Mouse (Mus musculus) stomach, embryonic 16.5 days (tissue): ENCODE measurements around the gene Cxcr6. TPM values are rescaled to one million over a fixed set of nuclear protein-coding genes. Genes with fewer than 3 reads are reported as not detected.

Experiments used
- ATAC-seq: fragments of 200-750 bp; cut with Nextera tagmentation; 2 replicates; pipeline ENCODE4 v1.8.0; 2017; ENCODE audit warnings: moderate number of reproducible peaks, moderate TSS enrichment; ENCODE audit not compliant: insufficient read depth, low FRiP score
- H3K27ac ChIP-seq: fragments of 300-500 bp; sonication (generic); 2 replicates; pipeline ENCODE4 v1.5.1; 2014; ENCODE audit warnings: low read length
- H3K27me3 ChIP-seq: fragments of 300-500 bp; sonication (generic); 2 replicates; pipeline ENCODE4 v1.6.1; 2014; ENCODE audit warnings: low read length, control low read depth, mixed read lengths; ENCODE audit not compliant: control insufficient read depth, insufficient read depth
- H3K36me3 ChIP-seq: fragments of 300-500 bp; sonication (generic); 2 replicates; pipeline ENCODE4 v1.6.1; 2014; ENCODE audit warnings: low read length; ENCODE audit not compliant: control insufficient read depth, insufficient read depth
- H3K4me1 ChIP-seq: fragments of 300-500 bp; sonication (generic); 2 replicates; pipeline ENCODE4 v1.6.1; 2014; ENCODE audit warnings: low read length, control low read depth, mixed read lengths; ENCODE audit not compliant: control insufficient read depth, insufficient read depth
- H3K4me2 ChIP-seq: fragments of 300-500 bp; sonication (generic); 2 replicates; pipeline ENCODE4 v1.6.1; 2014; ENCODE audit warnings: low read depth, low read length, mixed read lengths
- H3K4me3 ChIP-seq: fragments of 300-500 bp; sonication (generic); replicated peaks from 2 replicates; pipeline ENCODE4 v1.5.1; 2014; ENCODE audit warnings: mild to moderate bottlenecking, low read length
- H3K9ac ChIP-seq: fragments of 300-500 bp; sonication (generic); 2 replicates; pipeline ENCODE4 v1.6.1; 2014; ENCODE audit warnings: low read length
- H3K9me3 ChIP-seq: fragments of 300-500 bp; sonication (generic); replicated peaks from 2 replicates; pipeline ENCODE4 v1.6.1; 2016; ENCODE audit warnings: low read length, control low read depth; ENCODE audit not compliant: control insufficient read depth
- WGBS: fragments of 180-500 bp; shearing (Covaris S2); extraction: QIAGEN DNeasy Blood & Tissue Kit; methylation state at CpG from one replicate; pipeline ENCODE4 v1.1.7; 2014; 5-methylcytosine and 5-hydroxymethylcytosine counted together
- polyA plus RNA-seq: library from polyadenylated mRNA; unstranded; fragments of >200 nt; fragmentation: Nextera tagmentation; extraction: Ambion mirVana; gene quantifications from 2 replicates; pipeline ENCODE4 v1.2.1, GENCODE M21; 2015

Gene Cxcr6
- polyA plus RNA-seq, 1 experiment from 2014 or later: 1.0 TPM

DNA sequence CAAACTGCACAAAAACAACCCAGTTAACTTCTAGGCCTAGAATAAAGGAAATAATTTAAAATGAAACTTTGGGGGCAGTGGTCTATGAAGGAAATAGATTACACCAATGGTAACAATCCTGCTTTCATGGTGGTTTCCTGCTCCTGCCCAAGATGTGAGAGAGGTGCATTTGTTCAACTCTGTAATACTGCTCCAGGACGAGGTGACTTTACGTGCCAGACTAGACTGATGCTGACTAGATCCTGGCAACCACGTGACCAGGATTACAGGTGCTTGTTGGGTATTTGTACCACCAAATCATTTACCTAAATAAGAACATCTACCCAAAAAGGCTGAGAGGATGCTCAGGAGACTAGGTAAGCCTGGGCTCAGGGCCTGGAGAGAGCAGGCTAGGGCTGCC lies 5.6 kb downstream of the Cxcr6 start:
- H3K36me3 ChIP-seq: peaks cover 9% of the 10 kb centered on the region
- no peaks in the 10 kb centered on the region for H3K4me1 ChIP-seq
- no peak for ATAC-seq
- H3K9ac ChIP-seq: no peak overlapping the region
- H3K27ac ChIP-seq: no peak overlapping the region
- no peaks in the 10 kb centered on the region for H3K27me3 ChIP-seq
- no peak overlapping the region for H3K4me3 ChIP-seq
- no peak overlapping the region for H3K4me2 ChIP-seq
- 90% methylated on average over 3 of the region's 3 CpGs for WGBS
- no peaks in the 10 kb centered on the region for H3K9me3 ChIP-seq

DNA sequence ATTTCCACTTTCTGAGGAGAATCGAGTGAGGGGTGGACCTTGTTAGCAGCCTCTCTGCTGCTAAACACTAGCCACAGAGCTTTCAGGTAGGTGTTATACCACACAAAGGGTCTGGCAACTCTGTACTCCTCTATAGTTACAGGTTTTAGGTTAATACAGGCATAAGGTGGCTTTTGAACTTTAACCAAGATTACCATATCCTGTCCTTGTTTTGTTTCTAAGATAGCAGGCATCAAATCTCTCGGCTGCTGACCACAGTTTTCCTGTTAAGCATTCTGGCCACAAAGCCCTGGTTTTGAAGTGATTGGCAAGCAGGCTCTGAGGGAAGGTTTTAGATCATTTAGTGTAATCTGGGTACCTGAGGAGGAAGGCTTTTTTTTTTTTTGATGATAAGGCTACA lies 8.1 kb downstream of the Cxcr6 start:
- WGBS: 77% methylated on average over 2 of the region's 2 CpGs
- Histone ChIP-seq H3K4me3 (no peak overlapping the region), H3K9ac (no peak overlapping the region), H3K27ac (no peak overlapping the region), H3K27me3 (no peaks in the 10 kb centered on the region), H3K36me3 (peaks cover 20% of the 10 kb centered on the region), H3K9me3 (no peaks in the 10 kb centered on the region), H3K4me1 (no peaks in the 10 kb centered on the region), H3K4me2 (no peak overlapping the region)
- ATAC-seq: no peak

DNA sequence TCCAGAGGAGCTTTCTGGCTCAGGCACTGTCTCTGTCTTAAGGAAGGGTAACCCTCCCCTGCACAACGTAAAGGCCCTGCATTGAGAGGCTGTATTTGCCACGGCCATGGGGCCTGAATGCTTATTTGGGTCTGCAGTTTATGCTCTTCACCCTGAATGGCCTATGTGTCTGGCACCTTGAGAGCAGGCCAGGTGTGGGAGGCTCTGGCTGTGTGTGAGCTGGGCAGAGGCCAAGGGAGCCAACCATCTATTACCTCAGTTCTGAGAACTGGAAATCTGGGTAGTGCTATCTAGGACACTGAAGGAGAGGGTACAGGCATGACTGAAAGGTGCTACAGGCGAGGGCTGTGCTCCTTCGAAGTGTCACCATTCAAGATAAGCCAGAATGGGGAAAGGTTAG lies 8.5 kb downstream of the Cxcr6 start:
- H3K9me3 ChIP-seq: no peaks in the 10 kb centered on the region
- H3K27ac ChIP-seq: no peak overlapping the region
- WGBS: 88% methylated on average over 4 of the region's 4 CpGs
- no peak overlapping the region for H3K4me2 ChIP-seq
- H3K27me3 ChIP-seq: no peaks in the 10 kb centered on the region
- H3K4me3 ChIP-seq: no peak overlapping the region
- no peak overlapping the region for H3K9ac ChIP-seq
- no peak for ATAC-seq
- H3K4me1 ChIP-seq: no peaks in the 10 kb centered on the region
- H3K36me3 ChIP-seq: peaks cover 20% of the 10 kb centered on the region

DNA sequence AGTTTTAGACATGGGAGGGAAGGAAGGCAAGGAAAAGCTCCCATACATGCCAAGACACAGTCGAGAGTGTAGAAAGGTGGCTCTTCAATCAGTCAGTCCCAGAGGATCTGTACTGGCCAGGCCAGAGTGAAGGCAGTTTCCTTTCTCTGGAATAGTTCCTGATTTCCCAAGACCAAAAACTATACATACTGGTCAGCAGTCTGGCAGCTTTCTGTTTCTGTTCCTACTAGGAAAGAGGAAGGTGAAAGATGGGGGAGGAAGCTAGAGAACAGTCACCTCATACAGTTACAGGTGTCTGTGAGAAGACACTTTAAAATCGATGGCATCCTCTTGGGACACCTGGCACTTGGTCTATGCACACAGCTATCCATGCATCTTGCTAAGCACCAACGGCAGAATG lies 9.2 kb downstream of the Cxcr6 start:
- no peak for ATAC-seq
- WGBS: 88% methylated on average over 3 of the region's 3 CpGs
- H3K36me3 ChIP-seq: peaks cover 19% of the 10 kb centered on the region

DNA sequence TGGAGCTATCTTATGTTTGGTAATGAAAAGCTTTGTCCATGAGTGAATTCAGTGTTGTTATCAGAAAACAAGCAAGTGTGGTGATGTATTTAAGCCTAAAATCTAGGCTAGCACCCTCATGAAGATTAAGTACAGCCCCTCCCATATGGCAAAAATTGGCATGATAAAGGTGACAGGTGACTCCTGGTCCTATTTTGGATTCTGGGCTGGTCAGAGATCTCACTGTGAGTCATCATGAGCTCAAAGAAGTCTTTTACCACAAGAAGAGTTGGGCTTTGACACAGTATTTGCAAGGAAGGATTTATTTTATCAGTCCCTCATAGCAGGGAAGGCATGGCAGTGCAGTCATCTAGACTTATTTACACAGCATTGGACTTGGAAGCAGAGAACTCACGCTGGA lies 9.7 kb downstream of the Cxcr6 start:
- Histone ChIP-seq H3K4me3 (no peak overlapping the region), H3K4me2 (no peak overlapping the region), H3K27me3 (no peaks in the 10 kb centered on the region), H3K9ac (no peak overlapping the region), H3K27ac (no peak overlapping the region), H3K36me3 (peaks cover 13% of the 10 kb centered on the region; the same call in 1 of the 2 replicates), H3K4me1 (no peaks in the 10 kb centered on the region), H3K9me3 (no peaks in the 10 kb centered on the region)
- 76% methylated on average over 1 of the region's 1 CpGs for WGBS
- no peak for ATAC-seq

More for the DNA sequence above, 9.2 kb downstream of the Cxcr6 start:
- H3K27ac ChIP-seq: no peak overlapping the region
- H3K4me3 ChIP-seq: no peak overlapping the region
- H3K9me3 ChIP-seq: no peaks in the 10 kb centered on the region
- no peaks in the 10 kb centered on the region for H3K27me3 ChIP-seq
- H3K9ac ChIP-seq: no peak overlapping the region
- H3K4me1 ChIP-seq: no peaks in the 10 kb centered on the region
- H3K4me2 ChIP-seq: no peak overlapping the region

DNA sequence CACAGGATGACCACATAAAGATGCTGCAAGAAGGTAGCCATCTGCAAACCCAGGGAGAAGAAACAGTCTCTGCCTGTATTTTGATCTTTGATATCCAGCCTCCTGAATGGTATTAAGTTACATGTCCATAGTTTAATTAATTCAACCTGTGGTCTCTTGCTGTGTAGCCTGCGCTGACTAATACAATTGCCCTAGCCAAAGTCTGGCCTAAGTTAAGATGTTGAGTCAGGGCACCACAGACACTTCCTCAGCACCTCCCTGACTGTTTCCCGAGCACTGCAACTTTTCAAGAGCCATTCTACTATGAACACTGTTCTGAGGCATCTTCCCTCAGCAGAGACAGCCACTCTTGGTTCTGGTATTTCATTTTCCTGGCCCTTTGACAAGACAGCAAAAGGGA lies 12.3 kb downstream of the Cxcr6 start:
- H3K4me3 ChIP-seq: no peak overlapping the region
- H3K27ac ChIP-seq: no peak overlapping the region
- no peaks in the 10 kb centered on the region for H3K4me1 ChIP-seq
- H3K27me3 ChIP-seq: no peaks in the 10 kb centered on the region
- H3K4me2 ChIP-seq: no peak overlapping the region
- H3K9ac ChIP-seq: no peak overlapping the region
- H3K36me3 ChIP-seq: peaks cover 23% of the 10 kb centered on the region; the same call in 1 of the 2 replicates
- 84% methylated on average over 2 of the region's 2 CpGs for WGBS
- ATAC-seq: no peak
- H3K9me3 ChIP-seq: no peaks in the 10 kb centered on the region

DNA sequence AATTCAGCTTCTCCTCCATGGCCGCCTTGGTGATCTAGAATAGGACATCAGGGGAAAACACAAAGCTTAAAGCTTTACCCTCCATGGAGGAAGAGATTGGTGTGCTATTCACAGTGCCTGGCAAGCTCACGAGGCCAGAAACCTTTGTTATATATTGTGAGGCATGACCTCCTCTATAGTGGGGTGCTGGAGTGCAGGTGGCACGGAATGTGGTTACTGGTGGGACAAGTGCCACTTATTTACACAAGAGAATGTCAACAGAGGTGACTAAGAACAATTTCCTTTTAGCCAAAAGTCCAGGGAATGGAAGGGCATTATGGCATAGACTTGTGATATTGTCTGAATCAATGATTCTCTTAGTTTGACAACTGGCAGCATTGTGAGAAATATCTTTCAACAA lies 20.4 kb downstream of the Cxcr6 start:
- Histone ChIP-seq H3K9me3 (no peaks in the 10 kb centered on the region), H3K9ac (no peak overlapping the region), H3K36me3 (peaks cover 18% of the 10 kb centered on the region), H3K4me2 (no peak overlapping the region), H3K27me3 (no peaks in the 10 kb centered on the region), H3K4me3 (no peak overlapping the region), H3K27ac (no peak overlapping the region), H3K4me1 (no peaks in the 10 kb centered on the region)
- 69% methylated on average over 3 of the region's 3 CpGs for WGBS
- no peak for ATAC-seq

DNA sequence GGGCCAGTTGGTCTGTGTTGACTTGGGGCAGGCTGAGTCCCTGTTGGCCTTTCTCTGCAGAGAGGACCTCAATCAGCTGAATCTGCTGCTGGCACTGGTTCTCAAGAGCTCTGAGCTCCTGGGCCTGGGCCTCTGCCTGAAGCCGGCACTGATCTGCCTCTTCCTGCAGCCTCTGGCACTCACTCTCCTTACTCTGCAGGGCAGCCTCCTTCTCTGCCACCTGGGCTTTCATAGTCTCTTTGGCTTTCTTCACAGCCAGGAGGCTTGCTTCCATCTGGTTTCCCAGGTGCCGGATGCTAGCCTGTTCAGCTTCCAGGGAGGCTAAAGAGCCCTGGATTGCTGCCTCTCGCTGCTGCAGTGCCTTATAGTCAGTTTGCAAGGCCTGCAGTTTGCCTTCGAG lies 22.6 kb downstream of the Cxcr6 start:
- Histone ChIP-seq H3K4me3 (no peak overlapping the region), H3K9ac (no peak overlapping the region), H3K27ac (no peak overlapping the region), H3K36me3 (peaks cover 10% of the 10 kb centered on the region), H3K9me3 (no peaks in the 10 kb centered on the region), H3K4me2 (no peak overlapping the region), H3K27me3 (no peaks in the 10 kb centered on the region), H3K4me1 (no peaks in the 10 kb centered on the region)
- 89% methylated on average over 4 of the region's 4 CpGs for WGBS
- no peak for ATAC-seq

DNA sequence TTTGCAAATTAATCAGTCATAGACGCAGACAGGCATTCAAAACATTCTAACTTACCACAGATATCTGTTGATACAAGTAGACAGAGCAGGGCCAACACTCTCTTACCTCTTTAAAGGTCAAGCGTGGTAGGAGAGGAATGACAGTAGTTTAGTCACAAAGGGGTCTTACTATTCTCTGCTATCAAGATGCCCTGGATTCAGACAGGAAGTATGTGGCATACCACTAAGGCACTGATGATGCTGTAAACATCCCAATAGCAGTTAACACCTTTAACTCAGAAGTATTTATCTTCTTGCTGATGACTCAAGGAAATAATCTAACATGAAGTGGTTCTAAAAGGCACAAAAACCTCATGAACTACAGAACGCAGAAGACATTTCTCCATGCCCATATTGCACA lies 29.6 kb downstream of the Cxcr6 start:
- no peak for ATAC-seq
- no peaks in the 10 kb centered on the region for H3K9me3 ChIP-seq
- 89% methylated on average over 3 of the region's 3 CpGs for WGBS
- peaks cover 8% of the 10 kb centered on the region for H3K36me3 ChIP-seq
- no peak overlapping the region for H3K27ac ChIP-seq
- H3K9ac ChIP-seq: no peak overlapping the region
- no peak overlapping the region for H3K4me2 ChIP-seq
- H3K4me1 ChIP-seq: no peaks in the 10 kb centered on the region
- H3K27me3 ChIP-seq: no peaks in the 10 kb centered on the region
- no peak overlapping the region for H3K4me3 ChIP-seq

DNA sequence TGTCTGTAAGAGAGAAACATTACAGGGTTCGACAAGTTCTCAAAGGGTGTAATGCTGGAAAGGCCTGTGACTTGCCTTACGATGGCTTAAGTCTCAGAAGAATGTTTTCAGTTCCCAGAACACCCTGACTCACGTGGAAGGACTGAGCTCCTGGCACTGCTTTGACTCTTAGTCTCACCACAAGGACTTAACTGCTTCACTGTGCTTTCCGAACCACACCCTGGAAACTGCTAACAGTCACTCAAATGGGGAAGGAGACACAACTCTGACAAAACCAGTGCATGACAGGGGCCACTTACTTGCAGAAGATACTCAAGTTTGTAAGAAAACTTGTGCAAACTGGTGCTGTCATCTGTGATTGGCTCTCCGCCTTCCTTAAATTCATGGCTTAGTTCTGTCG lies 34.0 kb downstream of the Cxcr6 start:
- no peaks in the 10 kb centered on the region for H3K9me3 ChIP-seq
- H3K4me3 ChIP-seq: no peak overlapping the region
- H3K9ac ChIP-seq: no peak overlapping the region
- no peaks in the 10 kb centered on the region for H3K27me3 ChIP-seq
- H3K27ac ChIP-seq: no peak overlapping the region
- no peak for ATAC-seq
- H3K4me2 ChIP-seq: no peak overlapping the region
- 88% methylated on average over 6 of the region's 6 CpGs for WGBS
- peaks cover 5% of the 10 kb centered on the region; the same call in 1 of the 2 replicates for H3K36me3 ChIP-seq
- H3K4me1 ChIP-seq: no peaks in the 10 kb centered on the region
